Mouse (Mus musculus) retina, postnatal 1 day (tissue): ENCODE data around the gene Nfic.

ENCODE experiments used
- DNase-seq: peaks from one replicate; pipeline ENCODE4 v3.0.0-alpha.2; 2012

The Nfic gene

DNA sequence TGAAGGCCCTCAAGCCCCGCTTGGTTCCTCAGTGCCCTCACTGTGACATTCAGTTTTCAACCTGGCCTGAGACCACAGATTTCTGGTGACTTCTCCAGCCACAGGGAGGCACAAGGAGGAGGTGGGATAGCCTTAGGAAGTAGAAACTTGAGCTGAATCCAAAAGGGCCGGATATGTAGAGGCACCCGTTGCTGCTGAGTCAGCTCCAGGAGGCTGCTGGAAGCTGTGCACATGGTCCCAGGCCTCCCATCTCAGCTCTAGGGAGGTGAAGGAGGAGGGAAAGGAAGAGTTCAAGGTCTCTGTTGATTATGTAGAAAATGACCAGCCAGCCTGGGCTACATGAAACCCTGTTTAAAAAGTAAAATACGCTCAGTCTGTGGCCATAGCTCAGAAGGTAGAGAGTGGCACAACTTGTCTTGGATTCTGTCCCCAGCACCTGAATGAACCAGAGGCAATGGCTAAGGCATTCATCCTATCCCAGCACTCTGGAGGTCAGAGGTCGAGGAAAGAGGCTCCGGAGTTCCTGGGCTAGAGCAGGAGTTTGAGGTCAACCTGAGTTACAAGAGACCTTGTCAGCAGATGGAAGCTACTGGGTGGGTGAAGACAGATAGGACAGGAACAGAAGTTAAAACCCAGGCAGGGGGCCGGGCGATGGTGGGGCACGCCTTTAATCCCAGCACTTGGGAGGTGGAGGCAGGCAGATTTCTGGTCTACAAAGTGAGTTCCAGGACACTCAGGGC lies 100.5 kb downstream of the Nfic start:
- DNase-seq: no peak

DNA sequence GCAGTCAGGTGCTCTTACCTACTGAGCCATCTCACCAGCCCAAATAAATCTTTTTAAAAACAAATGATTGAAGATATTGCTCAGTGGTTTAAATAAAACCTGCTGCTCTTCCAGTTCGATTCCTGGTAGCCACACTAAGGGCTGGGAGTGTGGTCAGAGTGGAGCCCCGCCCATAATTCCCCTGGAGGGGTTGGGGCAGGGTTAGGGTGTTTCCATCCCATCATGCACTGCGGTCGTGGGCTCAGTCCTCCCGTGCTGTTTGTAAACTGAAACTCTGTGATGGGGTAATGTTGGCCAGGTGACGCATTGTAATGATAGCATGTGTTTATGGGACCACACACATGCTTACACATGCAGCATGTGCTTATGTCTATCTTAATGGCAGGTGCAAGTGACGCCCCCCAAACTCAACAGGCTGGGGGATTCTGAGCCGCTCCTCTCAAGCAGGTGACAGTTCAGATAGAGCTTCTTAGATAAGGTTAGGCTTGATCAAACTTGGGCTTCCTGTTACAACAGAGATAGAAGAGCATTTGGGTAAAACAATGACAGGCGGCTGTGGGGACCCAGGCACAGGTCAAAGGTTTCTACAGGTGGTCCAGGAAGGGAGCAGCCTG lies 103.7 kb downstream of the Nfic start:
- DNase-seq: no peak

DNA sequence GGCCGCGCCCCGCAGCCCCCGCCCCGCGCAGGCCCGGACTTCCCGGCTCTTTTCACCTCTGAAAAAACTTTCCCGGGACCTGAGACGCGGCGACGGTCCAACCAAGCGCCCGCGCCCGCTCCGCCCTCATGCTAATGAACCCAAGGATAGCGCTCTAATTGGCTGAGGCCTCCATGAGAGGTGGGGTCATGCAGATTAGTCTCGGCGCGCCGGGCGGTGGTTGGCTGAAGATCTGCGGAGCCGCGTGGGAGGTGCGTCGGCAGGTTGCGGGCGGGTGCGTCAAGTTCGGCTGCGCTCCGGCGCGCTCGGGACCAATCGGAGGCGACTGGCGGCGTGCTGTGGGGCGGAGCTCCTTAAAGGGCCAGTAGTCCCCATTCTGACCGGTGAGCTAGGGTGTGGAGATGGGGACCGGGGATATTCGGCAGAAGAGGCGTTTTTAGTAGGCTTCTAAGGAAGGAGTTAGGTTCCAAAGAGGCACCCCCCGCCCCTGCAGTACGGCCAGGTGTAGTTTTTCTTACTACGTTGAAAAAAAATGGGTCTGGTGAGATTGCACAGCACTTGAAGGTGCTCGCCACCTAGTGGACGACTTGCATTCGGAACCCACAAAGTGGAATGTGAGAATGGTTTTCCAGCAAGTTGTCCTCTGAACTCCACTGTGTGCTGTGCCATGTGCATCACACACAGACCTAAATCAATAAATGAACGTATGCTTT lies 104.9 kb downstream of the Nfic start, which contains the start of gene Hmg20b:
Gene Hmg20b (minus strand): TSS at position 130 of the 713 bp plus-strand sequence.
- peak; percentile 100 for DNase-seq

DNA sequence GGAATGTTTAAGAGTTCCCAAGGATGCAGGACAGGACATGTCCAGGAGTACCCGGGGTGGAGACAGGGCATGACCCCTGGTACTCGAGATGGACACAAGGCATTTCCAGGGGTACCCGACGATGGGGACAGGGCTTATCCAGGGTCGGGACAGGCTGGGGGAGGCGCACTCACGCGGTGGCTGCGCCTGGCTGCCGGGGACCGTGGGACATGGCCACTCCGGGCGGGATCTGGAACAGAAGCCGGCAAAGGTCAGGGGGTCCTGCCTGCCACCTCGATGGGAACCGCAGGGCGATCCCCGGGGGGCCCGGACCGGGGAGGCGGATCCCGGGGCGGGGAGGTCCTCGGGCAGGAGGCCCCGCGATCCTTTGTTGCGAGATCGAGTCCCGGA lies 105.5 kb downstream of the Nfic start:
- no peak for DNase-seq

DNA sequence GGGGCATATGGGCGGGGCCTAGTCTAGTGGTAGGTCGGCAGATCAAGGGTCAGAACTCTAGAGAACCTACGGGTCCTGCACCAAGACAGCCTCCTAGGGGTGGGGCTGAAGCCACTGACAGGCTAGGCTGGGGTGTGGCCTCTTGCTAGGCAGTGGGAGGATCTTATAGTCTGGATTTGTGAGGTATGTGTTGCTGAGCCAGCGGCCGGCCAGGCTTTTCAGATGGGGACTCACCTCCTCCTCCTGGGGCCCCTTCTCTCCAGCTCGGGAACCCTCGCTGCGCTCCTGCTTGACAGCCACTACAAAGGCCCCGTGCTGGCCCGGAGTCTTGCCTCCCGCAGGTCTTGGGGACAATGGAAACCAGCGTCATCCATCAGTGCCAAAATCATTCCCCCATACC lies 106.3 kb downstream of the Nfic start:
- no peak for DNase-seq

DNA sequence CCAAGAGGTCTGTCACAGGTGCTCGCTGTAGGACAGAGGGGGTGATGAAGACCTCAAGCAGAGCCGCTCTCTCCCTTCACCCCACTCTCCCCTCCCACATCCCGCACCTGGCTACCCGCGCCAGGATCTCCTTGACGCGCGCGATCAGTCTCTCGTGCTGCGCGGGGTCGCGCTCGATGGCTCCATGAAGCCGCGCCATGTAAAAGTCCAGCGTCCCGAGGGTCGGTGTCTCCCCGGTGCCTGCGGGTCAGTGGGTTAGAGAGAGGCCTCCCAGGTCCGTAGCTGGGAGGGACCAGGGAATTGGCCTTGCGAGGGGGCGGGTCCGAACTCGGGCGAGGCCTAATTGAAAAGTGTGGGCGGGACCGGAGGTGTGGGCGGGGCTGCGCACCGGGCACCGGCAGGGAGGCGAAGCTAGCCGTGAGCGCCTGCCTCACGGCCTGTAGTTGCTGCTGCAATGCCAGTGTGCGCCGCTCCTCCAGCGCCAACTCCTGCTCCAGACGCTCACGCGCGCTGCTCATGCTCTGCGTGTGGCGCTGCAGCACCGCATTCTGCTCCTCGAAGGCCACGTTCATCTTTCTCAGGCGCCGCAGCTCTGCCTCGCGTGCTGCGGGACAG lies 108.9 kb downstream of the Nfic start:
- DNase-seq: peak; percentile 81
